Comparison of ENCODE assay signal across 8 mouse cellular contexts in genomic region chrX:101131001-101131400, GRCm38 (mm10).
DNase-seq lines count a peak whose midpoint lies in the region.

No protein-coding gene starts in this region.

- DNase-seq in A20 (ENCODE audit: low read depth, low spot score) (peak; percentile 62), MEL-GATA-1-ER (ENCODE audit: extremely low read depth, low read depth) (peak; percentile 62)
- DNase-seq in cerebellum, postnatal 10 days = peak; percentile 79 to 86
- peak; percentile 55 to 63 for DNase-seq in frontal cortex, postnatal 25 days (ENCODE audit: low spot score in 2 of 2)
- peak; percentile 59 to 84 for DNase-seq in kidney, postnatal 36 days
- DNase-seq in lung, adult 18-20 months = peak; percentile 48 to 54
- peak; percentile 71 to 80 for DNase-seq in right cerebral cortex, postnatal 10 days (ENCODE audit: low spot score in 2 of 2)
- DNase-seq in yolk sac, embryonic 10.5 days (ENCODE audit: low spot score) = peak; percentile 30

Comparison
In these comparisons a context has a peak if more than half of its experiments do, and no peak if none do; other contexts are left out.
1. Peak in every context shown above with its lines: DNase-seq.
2. DNase-seq: peak in every context shown above with its lines; median percentile 82 in cerebellum, postnatal 10 days; 76 in right cerebral cortex, postnatal 10 days; 72 in kidney, postnatal 36 days; 62 in A20; 62 in MEL-GATA-1-ER; 59 in frontal cortex, postnatal 25 days; 51 in lung, adult 18-20 months; 30 in yolk sac, embryonic 10.5 days.